Mouse (Mus musculus): ENCODE results near the gene BC035044.
A peak's percentile ranks its signal among the peaks of the same experiment; 100 is the strongest.
"Not testable (repeated sequence)": the region's sequence is repeated elsewhere in the genome, so short reads cannot be mapped to it uniquely, and the experiment has no call there.

Gene BC035044

GRCm38 (mm10) chr6:128890948-128891355 is at the start of gene BC035044:
Gene BC035044, minus strand, starts transcription at chr6:128891126.
- no peak for DNase-seq (ENCODE audit: extremely low read depth, low read depth, low spot score)

DNA sequence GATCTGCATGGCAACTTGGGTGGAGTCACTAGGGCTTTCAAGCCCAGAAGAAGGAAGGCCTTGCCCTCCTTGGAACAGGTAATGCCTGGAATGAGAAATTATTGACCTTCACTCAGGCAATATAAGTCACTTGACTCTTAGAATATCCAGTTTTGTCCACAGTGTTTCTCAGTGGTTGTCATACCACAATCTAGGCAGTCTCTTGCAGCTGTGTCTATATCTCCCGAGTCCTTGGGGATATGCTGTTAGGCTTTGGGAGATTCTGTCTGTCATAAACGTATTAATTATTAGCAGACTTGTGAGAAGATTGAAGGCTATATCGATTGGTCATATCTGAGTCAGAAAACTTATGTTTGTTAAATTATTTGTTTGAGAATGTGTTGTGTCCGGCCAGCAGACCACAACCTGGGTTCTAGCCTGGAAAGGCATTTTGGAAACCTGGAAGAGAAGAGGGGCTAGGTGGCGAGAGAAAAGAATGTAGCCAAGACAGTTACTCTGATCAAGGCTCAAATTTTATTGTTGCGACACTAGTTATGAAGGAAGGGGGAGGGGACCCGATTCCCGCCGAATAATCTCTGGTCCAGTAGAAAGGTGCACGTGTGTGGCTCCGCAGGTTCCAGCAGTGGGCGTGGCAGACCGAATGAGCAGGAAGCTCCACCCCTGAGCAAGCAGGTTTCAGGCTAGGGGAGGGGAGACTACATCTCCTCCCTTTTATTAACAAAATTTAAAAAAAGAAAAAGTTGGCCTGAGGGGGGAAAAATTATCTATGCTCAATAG is 45.2 kb upstream of the BC035044 start:
- not testable (repeated sequence) for DNase-seq (ENCODE audit: extremely low read depth, low read depth, low spot score)

DNA sequence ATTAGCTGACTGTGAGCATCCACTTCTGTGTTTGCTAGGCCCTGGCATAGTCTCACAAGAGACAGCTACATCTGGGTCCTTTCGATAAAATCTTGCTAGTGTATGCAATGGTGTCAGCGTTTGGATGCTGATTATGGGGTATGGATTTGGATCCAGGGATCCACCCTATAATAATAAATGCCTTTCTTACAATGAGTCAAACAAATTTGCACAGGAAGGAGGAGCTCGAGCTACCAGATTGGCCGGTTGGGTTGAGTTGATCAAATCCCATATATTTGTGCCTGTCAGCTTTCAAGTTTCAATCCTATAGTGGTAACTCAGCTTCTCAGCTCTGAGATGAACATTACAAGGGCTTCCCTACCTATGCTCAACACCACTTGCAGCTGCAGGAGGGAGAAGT is 43.2 kb upstream of the BC035044 start, which contains the start of gene Clec2g:
Clec2g (plus strand) TSS at position 301 of the 400 bp plus-strand sequence.
- DNase-seq (ENCODE audit: extremely low read depth, low read depth, low spot score) = not testable (repeated sequence)

DNA sequence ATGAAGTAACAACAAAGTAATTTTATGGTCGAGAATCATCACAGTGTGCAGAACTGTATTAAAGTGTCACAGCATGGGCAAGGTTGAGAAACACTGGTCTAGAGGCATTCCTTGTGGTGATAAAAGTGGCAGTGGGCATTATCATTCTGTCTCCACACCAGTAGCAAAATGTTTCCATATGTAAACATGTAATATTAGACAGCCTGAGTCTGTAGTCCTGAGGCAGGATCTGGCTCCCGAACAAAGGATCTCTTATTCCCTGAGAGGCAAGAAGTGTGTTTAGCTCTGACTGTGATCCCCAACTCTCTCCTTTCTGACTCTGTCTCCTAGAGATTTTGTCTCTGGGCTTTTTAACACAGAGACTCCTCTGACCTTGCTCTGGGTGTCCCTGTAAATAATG is 42.1 kb upstream of the BC035044 start:
- DNase-seq (ENCODE audit: extremely low read depth, low read depth, low spot score) = no peak

DNA sequence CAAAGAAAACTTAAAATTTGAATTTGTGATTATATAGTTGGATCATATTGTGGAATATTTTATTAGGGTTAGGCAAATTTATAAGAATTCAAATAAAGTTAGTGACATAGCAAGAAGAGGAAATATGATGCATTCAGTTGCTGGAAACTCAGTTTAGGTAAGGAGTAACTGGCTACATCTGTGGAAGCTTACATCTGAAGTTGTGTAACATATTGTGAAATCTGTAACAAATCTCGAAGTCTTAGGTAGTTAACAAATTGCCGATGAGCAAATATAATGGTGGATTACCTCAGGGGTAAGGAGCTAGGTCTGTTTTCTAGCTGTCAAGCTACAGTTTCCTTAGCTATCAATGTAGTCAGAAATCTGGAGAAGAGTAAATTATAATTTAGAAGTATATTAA is 26.4 kb upstream of the BC035044 start:
- DNase-seq (ENCODE audit: extremely low read depth, low read depth, low spot score) = peak; percentile 33

- no peak for DNase-seq (ENCODE audit: extremely low read depth, low read depth, low spot score)
Measured at GRCm38 (mm10) chr6:128913598-128914254, 22.8 kb upstream of the BC035044 start.

- not testable (repeated sequence) for DNase-seq (ENCODE audit: extremely low read depth, low read depth, low spot score)
Measured at GRCm38 (mm10) chr6:128900796-128901552, 10.0 kb upstream of the BC035044 start.

DNA sequence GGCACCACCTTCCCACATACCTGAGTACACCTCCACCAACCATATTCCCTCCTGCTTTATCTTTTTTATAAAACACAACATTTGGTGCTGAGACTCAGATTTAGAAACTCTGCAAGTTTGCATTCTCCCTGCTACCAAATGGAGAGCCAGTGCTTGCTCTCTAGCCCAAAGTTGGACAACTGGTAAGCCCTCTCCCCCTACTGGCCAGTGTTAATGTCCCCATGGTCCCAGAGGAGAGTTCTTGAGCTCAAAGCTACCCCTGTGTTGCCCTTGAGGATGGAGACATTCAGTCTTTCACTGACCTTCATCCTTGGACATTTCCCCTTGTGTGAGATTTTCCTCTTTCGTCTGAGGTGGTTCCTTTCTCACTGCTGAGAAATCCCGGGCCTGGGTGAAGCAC is 9.1 kb upstream of the BC035044 start:
- no peak for DNase-seq (ENCODE audit: extremely low read depth, low read depth, low spot score)

- DNase-seq (ENCODE audit: extremely low read depth, low read depth, low spot score) = no peak
Measured at GRCm38 (mm10) chr6:128895404-128896001, 4.6 kb upstream of the BC035044 start.

DNA sequence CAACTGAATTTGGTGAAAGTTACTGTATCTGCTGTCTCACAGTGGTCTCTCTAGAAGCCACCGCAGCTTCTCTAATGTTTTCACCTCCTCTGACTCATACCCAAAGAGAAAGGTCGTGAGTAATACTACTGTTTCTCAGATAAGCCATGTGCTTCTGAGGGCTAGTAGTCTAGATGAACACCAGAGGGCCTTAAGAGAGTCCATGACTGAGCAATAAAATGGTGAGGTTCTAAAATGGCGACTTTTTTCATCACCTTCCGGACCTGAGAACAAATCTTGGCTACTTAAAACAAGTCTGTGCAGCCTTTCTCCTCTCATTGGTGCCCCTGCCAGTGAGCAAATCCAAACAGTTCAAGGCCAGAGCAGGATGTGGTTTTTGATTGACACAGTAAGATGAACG is 2.1 kb downstream of the BC035044 start:
- DNase-seq (ENCODE audit: extremely low read depth, low read depth, low spot score) = no peak

- DNase-seq (ENCODE audit: extremely low read depth, low read depth, low spot score) = not testable (repeated sequence)
Measured at GRCm38 (mm10) chr6:128887091-128887790, 3.7 kb downstream of the BC035044 start, which contains the start of gene Clec2i. Gene Clec2i, plus strand, starts transcription at chr6:128887588.

- no peak for DNase-seq (ENCODE audit: extremely low read depth, low read depth, low spot score)
Measured at GRCm38 (mm10) chr6:128871910-128872610, 18.9 kb downstream of the BC035044 start.

DNA sequence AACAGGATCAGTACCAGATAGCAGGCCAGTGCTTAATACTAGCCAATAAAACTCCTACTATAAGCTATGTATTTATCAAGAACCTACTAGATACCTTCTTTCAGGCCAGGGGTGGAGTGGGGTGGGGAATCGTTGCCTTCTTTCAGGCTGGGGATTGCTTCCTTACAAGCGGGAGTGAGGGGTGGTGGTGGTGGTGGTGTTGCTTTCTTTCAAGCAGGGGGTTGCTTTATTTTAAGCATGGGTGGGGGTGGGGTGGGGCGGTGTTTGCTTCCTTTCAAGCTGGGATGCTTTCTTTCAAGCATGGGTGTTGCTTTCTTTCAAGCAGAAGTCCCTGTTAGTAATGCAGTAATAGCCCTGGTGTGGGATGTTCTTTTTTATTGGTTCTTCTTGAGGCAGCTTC is 22.1 kb downstream of the BC035044 start:
- DNase-seq (ENCODE audit: extremely low read depth, low read depth, low spot score) = no peak

DNA sequence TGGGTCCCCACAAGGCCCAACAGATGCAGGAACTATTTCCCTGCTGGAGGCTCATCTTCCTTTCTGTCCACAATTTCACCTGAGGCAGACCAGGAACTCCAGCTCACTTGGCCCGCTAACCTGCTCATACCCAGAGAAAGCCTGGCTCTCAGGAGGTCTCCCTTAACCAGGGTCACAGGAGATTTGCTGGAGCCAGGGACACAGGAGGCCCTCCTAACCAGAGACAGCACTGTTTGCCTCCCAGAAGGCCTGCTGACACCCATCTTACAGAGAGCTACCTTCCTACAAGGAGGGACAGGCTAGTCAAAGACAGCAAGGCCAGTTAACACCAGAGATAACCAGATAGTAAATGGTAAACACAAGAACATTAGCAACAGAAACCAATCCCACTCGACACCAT is 33.0 kb downstream of the BC035044 start:
- DNase-seq (ENCODE audit: extremely low read depth, low read depth, low spot score) = no peak

DNA sequence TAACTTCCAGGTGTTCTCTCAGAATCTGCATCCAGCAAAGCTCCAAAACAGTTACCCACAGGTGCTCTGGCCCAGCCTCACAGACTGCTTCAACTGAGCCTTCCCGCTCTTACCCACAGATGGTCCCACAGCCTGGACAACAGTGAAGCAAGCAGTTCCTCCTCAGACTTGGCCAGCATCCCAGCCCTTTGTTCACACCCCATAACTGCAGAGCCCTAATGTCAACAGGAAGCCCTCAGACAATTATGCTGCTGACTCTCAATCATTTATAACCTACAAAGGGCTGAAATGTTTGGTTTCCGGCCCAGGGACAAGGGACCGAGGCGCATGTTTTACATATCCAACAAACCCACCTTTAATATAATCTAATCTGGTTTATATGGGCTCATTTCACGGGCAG is 34.7 kb downstream of the BC035044 start:
- no peak for DNase-seq (ENCODE audit: extremely low read depth, low read depth, low spot score)

GRCm38 (mm10) chr6:128855477-128855876 is 35.4 kb downstream of the BC035044 start:
- no peak for DNase-seq (ENCODE audit: extremely low read depth, low read depth, low spot score)

GRCm38 (mm10) chr6:128854895-128855294 is 36.0 kb downstream of the BC035044 start:
- DNase-seq (ENCODE audit: extremely low read depth, low read depth, low spot score) = no peak

GRCm38 (mm10) chr6:128854024-128854820 is 36.7 kb downstream of the BC035044 start:
- no peak for DNase-seq (ENCODE audit: extremely low read depth, low read depth, low spot score)

GRCm38 (mm10) chr6:128852766-128853165 is 38.2 kb downstream of the BC035044 start:
- DNase-seq (ENCODE audit: extremely low read depth, low read depth, low spot score) = no peak

Measured in fat pad, adult 2 months (tissue).